Mouse (Mus musculus) lung, adult 2 months (tissue): ENCODE data around the gene Stfa2l1. TPM values are rescaled to one million over a fixed set of nuclear protein-coding genes. Genes with fewer than 3 reads are reported as not detected.
"Not testable (repeated sequence)": the region's sequence is repeated elsewhere in the genome, so short reads cannot be mapped to it uniquely, and the experiment has no call there.

ENCODE experiments used
- DNase-seq: peaks from one replicate; pipeline ENCODE4 v3.0.0; 2022
- H3K4me1 ChIP-seq: fragments of 200-500 bp; 2 replicates; pipeline ENCODE4 v1.6.1; 2011; ENCODE audit warnings: low read length; ENCODE audit not compliant: control insufficient read depth, insufficient read depth
- H3K4me3 ChIP-seq: fragments of 200-500 bp; replicated peaks from 2 replicates; pipeline ENCODE3; 2011; ENCODE audit warnings: low read depth, mild to moderate bottlenecking, control low read depth, low read length; ENCODE audit errors: extremely low read depth
- CTCF ChIP-seq: fragments of 200-500 bp; IDR thresholded peaks from 2 replicates; pipeline ENCODE4 v1.5.1; 2011; ENCODE audit warnings: mild to moderate bottlenecking, low read length, control low read depth; ENCODE audit not compliant: insufficient read depth
- POLR2A ChIP-seq: fragments of 200-500 bp; IDR thresholded peaks from 2 replicates; pipeline ENCODE4 v1.6.1; 2011; ENCODE audit warnings: low read depth, mild to moderate bottlenecking, control low read depth, low read length, borderline replicate concordance; ENCODE audit errors: extremely low read depth
- WGBS: fragments of 180-500 bp; shearing (Covaris S2); methylation state at CpG from one replicate; pipeline ENCODE4 v1.1.7; 2018; 5-methylcytosine and 5-hydroxymethylcytosine counted together
- polyA plus RNA-seq: library from polyadenylated mRNA; depleted of rRNA; stranded (reverse); fragments of >200 nt; gene quantifications from 2 replicates; pipeline ENCODE4 v1.2.3, GENCODE M21; 2012; rRNA removed

Stfa2l1 gene
- polyA plus RNA-seq = 0.45 TPM in 1 of 2 replicates, not detected in the other

DNA sequence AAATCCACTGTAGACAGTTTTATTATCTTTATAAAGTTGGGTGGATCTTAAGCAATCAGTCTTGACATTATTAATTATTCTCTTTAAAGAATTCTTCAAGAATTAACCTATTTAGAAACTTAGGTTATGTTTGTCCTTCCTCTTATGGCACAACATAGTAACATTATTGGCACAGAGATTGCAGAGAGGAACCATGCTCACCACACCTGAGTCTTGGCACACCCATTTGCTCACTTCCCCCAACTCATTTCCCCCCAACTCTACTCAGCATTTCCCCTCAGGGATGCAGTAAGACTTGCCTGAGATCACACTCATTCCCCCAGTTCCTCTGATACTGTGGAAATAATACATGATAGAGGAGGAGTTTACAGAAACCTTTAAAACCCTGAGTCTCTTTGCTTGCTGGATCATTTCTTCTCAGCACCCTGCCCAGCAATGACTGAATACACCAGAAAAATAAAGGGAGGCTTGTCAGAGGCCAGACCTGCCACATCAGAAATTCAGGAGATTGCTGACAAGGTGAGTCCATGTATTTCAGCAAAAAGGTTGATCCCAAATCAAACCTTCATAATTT, at the start of gene Stfa2l1:
Stfa2l1 (plus strand) TSS at position 410 of the 574 bp plus-strand sequence.
- Histone ChIP-seq H3K4me3 (no peak within 1 kb of the TSS), H3K4me1 (no peaks in the 10 kb centered on the region)
- TF ChIP-seq CTCF = no peak
- TF ChIP-seq POLR2A = no peak
- DNase-seq = no peak

- H3K4me1 ChIP-seq, H3K4me3 ChIP-seq, DNase-seq: not testable (repeated sequence)
Observed at GRCm38 (mm10) chr16:36111486-36111885, 45.1 kb upstream of the Stfa2l1 start.

GRCm38 (mm10) chr16:36115751-36116150, 40.9 kb upstream of the Stfa2l1 start:
- 91% methylated on average over 6 of the region's 6 CpGs for WGBS
- not testable (repeated sequence) for DNase-seq, H3K4me1 ChIP-seq, H3K4me3 ChIP-seq

DNA sequence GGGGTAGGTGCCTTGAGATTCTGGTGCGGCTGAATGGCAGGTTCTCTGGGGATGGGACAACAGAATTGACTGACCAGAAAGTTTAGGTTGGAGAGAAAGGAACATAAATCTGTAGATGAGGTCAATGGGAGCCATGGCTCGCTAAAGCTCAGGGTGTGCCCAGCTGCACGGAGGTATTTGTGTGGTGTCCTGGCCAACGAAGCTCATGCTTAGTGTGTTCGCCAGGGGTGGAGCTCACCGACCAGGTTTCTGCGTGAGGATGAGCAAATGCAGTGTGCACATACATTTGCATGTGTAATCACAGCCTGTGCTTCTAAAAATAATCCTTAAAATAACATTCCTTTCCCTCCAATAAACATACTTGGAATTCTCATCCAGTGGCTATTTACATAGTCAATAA, 28.5 kb upstream of the Stfa2l1 start:
- DNase-seq = no peak
- no peaks in the 10 kb centered on the region for H3K4me1 ChIP-seq
- TF ChIP-seq CTCF (no peak), POLR2A (no peak)
- WGBS = 76% methylated on average over 7 of the region's 7 CpGs
- H3K4me3 ChIP-seq = no peak overlapping the region

- TF ChIP-seq CTCF (no peak), POLR2A (no peak)
- 54% methylated on average over 1 of the region's 1 CpGs for WGBS
- Histone ChIP-seq H3K4me1 (no peaks in the 10 kb centered on the region), H3K4me3 (no peak within 1 kb of the TSS)
- DNase-seq = no peak
Observed at GRCm38 (mm10) chr16:36131141-36131540, 25.5 kb upstream of the Stfa2l1 start, which contains the start of gene Csta1. TSS of gene Csta1 (minus strand) at chr16:36131241.

- no peak for TF ChIP-seq POLR2A
- TF ChIP-seq CTCF = no peak
- Histone ChIP-seq H3K4me3 (no peak overlapping the region), H3K4me1 (no peaks in the 10 kb centered on the region)
- WGBS = 65% methylated on average over 2 of the region's 2 CpGs
- no peak for DNase-seq
Observed at GRCm38 (mm10) chr16:36138201-36138600, 18.4 kb upstream of the Stfa2l1 start.

GRCm38 (mm10) chr16:36167841-36168240, 11.2 kb downstream of the Stfa2l1 start:
- 85% methylated on average over 10 of the region's 10 CpGs for WGBS
- not testable (repeated sequence) for H3K4me1 ChIP-seq, H3K4me3 ChIP-seq, DNase-seq

GRCm38 (mm10) chr16:36176108-36176507, 19.5 kb downstream of the Stfa2l1 start:
- no peak overlapping the region for H3K4me3 ChIP-seq
- DNase-seq = no peak
- TF ChIP-seq POLR2A = no peak
- no peak for TF ChIP-seq CTCF
- no peaks in the 10 kb centered on the region for H3K4me1 ChIP-seq

- 73% methylated on average over 2 of the region's 2 CpGs for WGBS
- no peaks in the 10 kb centered on the region for H3K4me1 ChIP-seq
- no peak for DNase-seq
- no peak overlapping the region for H3K4me3 ChIP-seq
- TF ChIP-seq POLR2A (no peak), CTCF (no peak)
Observed at GRCm38 (mm10) chr16:36179910-36180309, 23.3 kb downstream of the Stfa2l1 start.

- not testable (repeated sequence) for DNase-seq, H3K4me1 ChIP-seq, H3K4me3 ChIP-seq
- 70% methylated on average over 4 of the region's 4 CpGs for WGBS
Observed at GRCm38 (mm10) chr16:36183912-36184311, 27.3 kb downstream of the Stfa2l1 start, which contains the start of gene Gm5483. TSS of gene Gm5483 (plus strand) at chr16:36184212.

GRCm38 (mm10) chr16:36199226-36199625, 42.6 kb downstream of the Stfa2l1 start:
- no peak overlapping the region for H3K4me3 ChIP-seq
- 53% methylated on average over 19 of the region's 19 CpGs for WGBS

More at GRCm38 (mm10) chr16:36199226-36199625, 42.6 kb downstream of the Stfa2l1 start:
- DNase-seq = no peak
- no peak for TF ChIP-seq CTCF
- no peak for TF ChIP-seq POLR2A
- H3K4me1 ChIP-seq = no peaks in the 10 kb centered on the region
